Mouse (Mus musculus) intestine, embryonic 14.5 days (tissue): ENCODE results near the gene Parvg. TPM values are rescaled to one million over a fixed set of nuclear protein-coding genes. Genes with fewer than 3 reads are reported as not detected.

Experiments
- ATAC-seq: fragments of 200-750 bp; cut with Nextera tagmentation; replicated peaks from 2 replicates; pipeline ENCODE4 v1.8.0; 2017; ENCODE audit warnings: low read depth, moderate number of reproducible peaks, moderate TSS enrichment, moderate library complexity; ENCODE audit not compliant: low FRiP score, low TSS enrichment
- DNase-seq: peaks from one replicate; pipeline ENCODE4 v3.0.0-alpha.2; 2018; ENCODE audit warnings: low spot score
- H3K27ac ChIP-seq: fragments of 300-500 bp; sonication (generic); 2 replicates; pipeline ENCODE4 v1.5.1; 2014; ENCODE audit warnings: low read depth, mild to moderate bottlenecking, control low read depth
- H3K27me3 ChIP-seq: fragments of 300-500 bp; sonication (generic); replicated peaks from 2 replicates; pipeline ENCODE4 v1.6.1; 2014; ENCODE audit warnings: low read length, control low read depth; ENCODE audit not compliant: control insufficient read depth, insufficient read depth
- H3K36me3 ChIP-seq: fragments of 300-500 bp; sonication (generic); 2 replicates; pipeline ENCODE4 v1.6.1; 2014; ENCODE audit warnings: low read length, control low read depth; ENCODE audit not compliant: control insufficient read depth, insufficient read depth
- H3K4me1 ChIP-seq: fragments of 300-500 bp; sonication (generic); replicated peaks from 2 replicates; pipeline ENCODE4 v1.6.1; 2014; ENCODE audit warnings: low read length, control low read depth, mixed read lengths; ENCODE audit not compliant: control insufficient read depth, insufficient read depth
- H3K4me2 ChIP-seq: fragments of 300-500 bp; sonication (generic); 2 replicates; pipeline ENCODE4 v1.6.1; 2014; ENCODE audit warnings: low read length
- H3K4me3 ChIP-seq: fragments of 300-500 bp; sonication (generic); 2 replicates; pipeline ENCODE4 v1.5.1; 2014; ENCODE audit warnings: low read depth, low read length, control low read depth, mixed read lengths
- H3K9ac ChIP-seq: fragments of 300-500 bp; sonication (generic); 2 replicates; pipeline ENCODE4 v1.6.1; 2014; ENCODE audit warnings: mild to moderate bottlenecking, low read length
- H3K9me3 ChIP-seq: fragments of 300-500 bp; sonication (generic); 2 replicates; pipeline ENCODE4 v1.6.1; 2016; ENCODE audit warnings: low read length, control low read depth; ENCODE audit not compliant: control insufficient read depth
- WGBS: fragments of 180-500 bp; shearing (Covaris S2); extraction: QIAGEN DNeasy Blood & Tissue Kit; methylation state at CpG from one replicate; pipeline ENCODE4 v1.1.7; 2014; 5-methylcytosine and 5-hydroxymethylcytosine counted together
- polyA plus RNA-seq: library from polyadenylated mRNA; unstranded; fragments of >200 nt; fragmentation: Nextera tagmentation; extraction: Ambion mirVana; gene quantifications from 2 replicates; pipeline ENCODE4 v1.2.1, GENCODE M21; 2014

The Parvg gene
- polyA plus RNA-seq, result 1.9 and 2.0 TPM in 2 replicates

GRCm38 (mm10) chr15:84323966-84324869 is at the start of gene Parvg:
TSS of gene Parvg (plus strand) at chr15:84324026.
- no peaks in the 10 kb centered on the region for H3K27me3 ChIP-seq
- no peak within 1 kb of the TSS for H3K9ac ChIP-seq
- no peak within 1 kb of the TSS for H3K4me2 ChIP-seq
- H3K36me3 ChIP-seq, result no peaks in the 10 kb centered on the region
- DNase-seq (no peak), ATAC-seq (no peak)
- H3K4me3 ChIP-seq, result no peak within 1 kb of the TSS
- WGBS, result 74% methylated on average over 10 of the region's 10 CpGs
- no peaks in the 10 kb centered on the region for H3K4me1 ChIP-seq
- no peak within 1 kb of the TSS for H3K27ac ChIP-seq
- no peaks in the 10 kb centered on the region for H3K9me3 ChIP-seq

DNA sequence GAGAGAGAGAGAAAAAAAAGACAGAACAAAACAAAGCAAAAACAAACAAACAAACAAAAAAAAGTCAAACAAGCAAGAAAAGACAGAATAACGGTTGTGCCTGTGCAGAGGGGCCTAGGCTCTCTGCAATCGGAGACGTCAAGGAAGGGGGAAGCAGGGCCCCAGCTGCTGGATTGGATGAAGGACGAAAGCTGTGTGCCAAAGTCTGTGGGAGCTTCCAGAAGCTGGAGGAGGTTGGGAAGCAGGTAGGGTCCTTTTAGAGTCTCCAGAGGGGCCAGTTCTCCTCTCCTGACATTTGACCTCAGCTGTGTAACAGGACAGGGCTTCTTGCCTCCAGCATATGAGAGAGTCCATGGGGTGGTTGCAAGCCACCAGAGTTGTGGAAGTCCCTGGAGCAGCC is 47.8 kb upstream of the Parvg start:
- H3K36me3 ChIP-seq, result no peaks in the 10 kb centered on the region
- H3K27me3 ChIP-seq, result no peaks in the 10 kb centered on the region
- H3K27ac ChIP-seq, result no peak overlapping the region
- H3K9me3 ChIP-seq, result no peaks in the 10 kb centered on the region
- ATAC-seq, result no peak
- DNase-seq, result no peak
- H3K9ac ChIP-seq, result no peak overlapping the region
- 79% methylated on average over 4 of the region's 4 CpGs for WGBS
- H3K4me1 ChIP-seq, result no peaks in the 10 kb centered on the region; the same call in 1 of the 2 replicates
- H3K4me3 ChIP-seq, result no peak overlapping the region
- H3K4me2 ChIP-seq, result no peak overlapping the region

DNA sequence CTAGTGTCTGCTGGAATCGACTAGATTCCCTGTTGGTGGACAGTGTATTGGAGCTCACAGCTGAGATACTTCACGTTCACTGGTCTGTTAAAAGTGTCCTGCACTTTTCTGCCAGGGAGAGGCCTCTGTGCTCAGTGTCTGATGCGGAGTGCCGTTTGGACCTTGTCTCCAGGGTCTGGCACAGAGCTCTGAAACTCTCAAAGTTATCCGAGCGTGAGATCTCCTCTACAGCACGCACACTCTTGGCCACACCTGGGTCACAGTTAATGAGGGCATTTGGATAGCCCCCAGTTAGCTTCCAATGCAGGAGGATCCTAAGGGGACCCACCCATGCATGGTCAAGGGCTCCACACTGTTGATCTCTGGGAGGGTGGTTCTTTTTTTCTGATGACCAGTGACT is 45.7 kb upstream of the Parvg start:
- no peak overlapping the region for H3K4me3 ChIP-seq
- ATAC-seq, result no peak
- H3K9me3 ChIP-seq, result no peaks in the 10 kb centered on the region
- 80% methylated on average over 7 of the region's 7 CpGs for WGBS
- H3K36me3 ChIP-seq, result no peaks in the 10 kb centered on the region
- H3K27ac ChIP-seq, result no peak overlapping the region
- H3K27me3 ChIP-seq, result no peaks in the 10 kb centered on the region
- H3K9ac ChIP-seq, result no peak overlapping the region
- no peak for DNase-seq
- no peak overlapping the region for H3K4me2 ChIP-seq
- no peaks in the 10 kb centered on the region; the same call in 1 of the 2 replicates for H3K4me1 ChIP-seq

GRCm38 (mm10) chr15:84278656-84279055 is 45.2 kb upstream of the Parvg start:
- H3K9me3 ChIP-seq, result no peaks in the 10 kb centered on the region
- DNase-seq (no peak), ATAC-seq (no peak)
- no peak overlapping the region for H3K27ac ChIP-seq
- no peak overlapping the region for H3K4me3 ChIP-seq
- no peak overlapping the region for H3K4me2 ChIP-seq
- no peaks in the 10 kb centered on the region for H3K27me3 ChIP-seq
- no peaks in the 10 kb centered on the region for H3K36me3 ChIP-seq
- no peaks in the 10 kb centered on the region; the same call in 1 of the 2 replicates for H3K4me1 ChIP-seq
- WGBS, result 47% methylated on average over 7 of the region's 7 CpGs
- H3K9ac ChIP-seq, result no peak overlapping the region

- H3K4me1 ChIP-seq, result no peaks in the 10 kb centered on the region; the same call in 1 of the 2 replicates
- DNase-seq (no peak), ATAC-seq (no peak)
- H3K27me3 ChIP-seq, result no peaks in the 10 kb centered on the region
- no peak overlapping the region for H3K4me2 ChIP-seq
- H3K9me3 ChIP-seq, result no peaks in the 10 kb centered on the region
- H3K9ac ChIP-seq, result no peak overlapping the region
- WGBS, result 83% methylated on average over 8 of the region's 8 CpGs
- H3K36me3 ChIP-seq, result no peaks in the 10 kb centered on the region
- H3K27ac ChIP-seq, result no peak overlapping the region
- no peak overlapping the region for H3K4me3 ChIP-seq
These were observed 43.5 kb upstream of the Parvg start for GRCm38 (mm10) chr15:84280309-84280708.

GRCm38 (mm10) chr15:84280712-84281347 is 43.0 kb upstream of the Parvg start:
- ATAC-seq, result no peak
- Histone ChIP-seq H3K4me3 (no peak overlapping the region), H3K9ac (no peak overlapping the region), H3K4me2 (no peak overlapping the region), H3K27ac (no peak overlapping the region), H3K36me3 (no peaks in the 10 kb centered on the region), H3K27me3 (no peaks in the 10 kb centered on the region), H3K4me1 (no peaks in the 10 kb centered on the region; the same call in 1 of the 2 replicates), H3K9me3 (no peaks in the 10 kb centered on the region)
- 85% methylated on average over 11 of the region's 11 CpGs for WGBS
- DNase-seq, result no peak

DNA sequence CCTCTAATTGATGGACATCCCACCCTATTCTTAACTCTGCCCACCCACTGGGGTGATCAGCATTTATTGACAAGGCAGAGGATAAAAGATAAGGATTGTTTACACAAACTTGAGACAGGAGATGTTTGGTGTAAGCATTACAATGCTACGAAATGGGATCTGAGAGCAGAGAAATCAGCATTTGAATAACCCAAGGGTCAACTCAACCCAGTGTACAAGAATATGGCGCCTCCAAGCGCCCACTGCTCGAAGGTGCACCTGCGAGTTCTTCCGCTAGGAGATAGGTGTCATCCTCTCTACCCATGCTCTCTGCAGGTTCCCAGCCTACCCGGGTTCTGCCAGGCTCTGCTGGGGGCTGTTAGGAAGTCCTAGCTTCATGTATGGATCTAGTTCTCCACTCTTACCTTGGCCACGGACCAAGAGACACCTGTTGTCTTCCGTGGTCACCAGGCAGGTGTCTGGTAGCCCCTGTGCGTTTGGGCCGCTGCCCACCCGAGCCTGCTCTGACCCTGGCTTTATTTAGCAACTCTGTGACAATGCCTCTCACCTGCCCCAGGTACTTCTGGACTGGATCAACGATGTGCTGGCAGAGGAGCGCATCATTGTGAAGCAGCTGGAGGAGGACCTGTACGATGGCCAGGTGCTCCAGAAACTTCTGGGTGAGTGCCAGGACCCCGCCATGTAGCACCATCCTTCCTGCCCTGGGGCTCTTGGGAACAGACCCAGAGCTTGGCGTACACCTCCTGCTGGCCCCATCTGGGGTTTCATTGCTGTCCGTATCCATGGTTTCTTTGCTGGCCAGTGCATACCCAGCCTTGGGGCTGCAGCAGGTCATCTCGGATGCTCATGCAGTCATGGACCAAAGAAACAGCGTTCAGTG is 41.4 kb upstream of the Parvg start:
- Histone ChIP-seq H3K27me3 (no peaks in the 10 kb centered on the region), H3K4me2 (no peak overlapping the region), H3K36me3 (no peaks in the 10 kb centered on the region), H3K9ac (no peak overlapping the region), H3K4me3 (no peak overlapping the region), H3K9me3 (no peaks in the 10 kb centered on the region), H3K27ac (no peak overlapping the region), H3K4me1 (no peaks in the 10 kb centered on the region; the same call in 1 of the 2 replicates)
- ATAC-seq, result no peak
- 74% methylated on average over 20 of the region's 20 CpGs for WGBS
- DNase-seq, result no peak

DNA sequence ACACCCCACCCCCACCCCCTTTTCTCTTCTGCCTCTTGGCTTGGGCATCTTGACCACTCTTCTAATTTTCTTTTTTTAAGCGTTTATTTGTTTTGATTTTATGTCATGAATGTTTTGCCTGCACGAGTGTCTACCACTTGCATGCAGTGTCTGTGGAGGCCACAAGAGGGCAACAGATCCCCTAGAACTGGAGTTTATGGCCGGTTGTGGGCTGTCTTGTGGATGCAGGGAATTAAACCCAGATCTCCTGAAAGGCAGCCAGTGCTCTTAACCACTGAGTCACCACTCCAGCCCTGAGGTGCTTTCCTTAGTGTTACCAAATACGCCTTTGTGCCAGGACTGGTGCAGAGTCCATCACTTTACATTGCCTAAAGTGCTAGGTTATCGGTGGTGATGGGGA is 39.8 kb upstream of the Parvg start:
- no peak overlapping the region for H3K4me2 ChIP-seq
- H3K4me3 ChIP-seq, result no peak overlapping the region
- 63% methylated on average over 5 of the region's 5 CpGs for WGBS
- ATAC-seq (no peak), DNase-seq (no peak)
- no peak overlapping the region for H3K27ac ChIP-seq
- H3K9me3 ChIP-seq, result no peaks in the 10 kb centered on the region
- H3K36me3 ChIP-seq, result no peaks in the 10 kb centered on the region
- no peaks in the 10 kb centered on the region for H3K27me3 ChIP-seq
- H3K4me1 ChIP-seq, result no peaks in the 10 kb centered on the region
- H3K9ac ChIP-seq, result no peak overlapping the region
